Mouse (Mus musculus): ENCODE measurements around the gene Tnfrsf21. TPM values are rescaled to one million over a fixed set of nuclear protein-coding genes. Genes with fewer than 3 reads are reported as not detected.

Gene Tnfrsf21
- polyA plus RNA-seq (2012; rRNA removed), result 12.4 and 13.4 TPM in 2 replicates

DNA sequence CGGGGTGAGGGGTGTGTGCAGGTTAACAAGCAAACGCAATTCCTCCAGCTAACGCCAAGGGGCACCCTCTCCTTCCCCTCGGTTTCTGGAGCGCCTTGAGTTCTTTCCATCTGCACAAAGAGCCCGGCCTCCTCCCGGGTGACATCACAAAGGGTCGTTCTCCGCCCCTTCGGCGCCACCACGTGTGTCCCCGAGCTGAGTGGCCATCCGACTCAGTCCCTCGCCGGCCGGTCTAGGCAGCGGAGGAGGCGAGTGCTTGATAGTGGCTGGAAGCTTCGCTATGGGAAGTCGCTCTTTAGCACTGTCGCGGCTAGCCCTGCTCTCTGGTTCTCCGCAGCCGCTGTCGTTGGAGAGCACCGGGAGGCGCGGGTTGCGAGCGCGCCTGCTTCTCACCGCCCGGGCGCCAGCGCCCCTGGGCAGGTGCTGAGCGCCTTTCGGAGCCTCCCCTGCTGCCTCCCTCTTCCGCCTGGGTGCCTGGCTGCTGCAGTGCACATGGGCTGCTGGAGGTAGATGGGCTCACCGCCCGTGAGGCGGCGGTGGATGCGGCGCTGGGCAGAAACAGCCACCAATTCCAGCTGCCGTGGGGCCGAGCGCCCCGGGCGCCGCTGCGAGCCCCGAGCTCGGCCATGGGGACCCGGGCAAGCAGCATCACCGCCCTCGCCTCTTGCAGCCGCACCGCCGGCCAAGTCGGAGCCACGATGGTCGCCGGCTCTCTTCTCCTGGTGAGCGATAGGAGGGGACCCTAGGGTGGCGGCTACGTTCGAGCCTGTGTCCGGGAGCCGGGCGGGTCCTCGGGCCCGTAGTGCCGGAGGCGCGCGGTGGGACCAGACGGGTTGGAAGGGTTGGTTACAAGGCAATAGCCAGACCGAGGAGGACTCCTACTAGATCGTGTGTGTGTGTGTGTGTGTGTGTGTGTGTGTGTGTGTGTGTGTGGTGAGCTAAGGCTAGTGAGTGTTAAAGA lies at the start of gene Tnfrsf21:
Gene Tnfrsf21, plus strand, starts transcription at position 185 of the 961 bp plus-strand sequence.

Other genes with a start within 250 kb of the Tnfrsf21 start
- gene Cd2ap, start 139.9 kb upstream of the Tnfrsf21 start, polyA plus RNA-seq (2012; rRNA removed), result 8.7 and 9.7 TPM in 2 replicates

Data from liver, embryonic 18 days (tissue).